Mouse (Mus musculus) lung, postnatal 25 days (tissue): ENCODE measurements around the gene Rnf220.

Experiments
- DNase-seq: peaks from one replicate; pipeline ENCODE4 v3.0.0; 2022; ENCODE audit warnings: low spot score

The Rnf220 gene

DNA sequence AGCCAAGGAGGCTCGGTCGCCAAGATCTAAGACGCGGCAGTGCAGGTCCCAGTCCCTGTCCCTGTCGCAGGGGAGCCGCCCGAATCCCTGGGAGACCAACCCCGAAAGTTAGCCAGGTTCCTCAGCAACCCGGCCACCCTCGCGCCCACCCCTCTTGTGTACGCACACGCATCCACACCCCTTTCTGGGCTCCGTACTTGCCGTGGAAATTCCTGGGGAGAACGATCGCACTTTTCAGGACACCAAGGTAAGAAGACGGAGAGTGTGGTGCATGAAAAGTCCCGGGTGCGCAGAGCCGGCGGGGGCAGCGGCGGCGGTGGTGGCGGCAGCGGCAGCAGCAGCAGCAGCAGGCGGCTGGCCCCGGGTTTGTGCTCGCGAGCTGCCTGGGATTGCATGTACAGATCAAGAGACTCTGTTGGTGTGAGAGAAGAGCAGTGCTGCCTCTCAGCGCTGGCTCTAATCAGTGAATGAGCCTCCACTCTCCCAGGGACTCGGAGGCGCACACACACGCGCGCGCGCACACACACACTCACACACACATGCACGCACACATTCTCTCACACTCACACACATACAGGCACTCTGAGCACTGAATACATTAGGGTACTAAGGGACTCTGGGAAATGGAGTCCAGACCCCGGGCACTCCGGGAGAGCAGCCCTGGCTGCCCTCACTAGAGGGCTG, at the start of gene Rnf220:
Rnf220 (minus strand) TSS at position 571 of the 684 bp plus-strand sequence.
- DNase-seq = no peak

GRCm38 (mm10) chr4:117546616-117547015, 49.8 kb upstream of the Rnf220 start:
- DNase-seq = no peak

DNA sequence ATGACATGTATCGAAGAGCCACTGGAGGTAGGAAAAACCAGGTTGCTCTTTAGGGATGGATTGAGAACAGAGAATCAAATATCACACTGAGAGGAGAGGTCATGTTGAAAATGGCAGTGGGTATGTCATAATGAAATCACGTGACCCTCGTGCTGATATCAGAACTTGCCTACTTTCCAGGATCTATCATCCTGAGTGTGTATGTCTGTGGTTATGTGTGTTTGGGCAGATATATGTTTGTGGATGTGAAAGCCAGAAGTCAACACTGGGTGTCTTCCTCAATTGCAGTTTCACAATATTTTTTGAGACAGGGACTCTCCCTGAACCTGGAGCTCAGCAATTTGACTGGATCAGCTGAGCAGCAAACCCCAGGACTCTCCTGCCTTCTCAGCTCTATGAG, 48.6 kb upstream of the Rnf220 start:
- no peak for DNase-seq

DNA sequence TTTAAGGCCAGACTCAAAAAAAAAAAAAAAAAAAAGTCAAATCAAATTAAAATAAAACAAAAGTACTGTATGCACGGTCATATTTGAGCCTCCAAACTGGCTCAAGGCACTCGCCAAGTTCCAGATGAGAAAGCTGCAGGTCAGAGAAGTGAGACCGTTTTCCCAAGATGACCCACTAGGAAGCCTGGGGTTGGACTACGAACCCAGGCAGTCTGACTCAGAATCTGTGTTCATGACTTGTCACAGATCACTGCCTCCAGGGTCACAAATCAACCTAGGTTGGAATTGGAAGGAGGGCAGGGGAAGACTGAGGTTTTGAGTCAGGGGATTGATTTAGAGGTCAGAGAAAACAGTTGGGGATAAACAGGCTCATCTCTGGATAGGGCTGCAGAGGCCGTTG, 43.7 kb upstream of the Rnf220 start:
- no peak for DNase-seq

DNA sequence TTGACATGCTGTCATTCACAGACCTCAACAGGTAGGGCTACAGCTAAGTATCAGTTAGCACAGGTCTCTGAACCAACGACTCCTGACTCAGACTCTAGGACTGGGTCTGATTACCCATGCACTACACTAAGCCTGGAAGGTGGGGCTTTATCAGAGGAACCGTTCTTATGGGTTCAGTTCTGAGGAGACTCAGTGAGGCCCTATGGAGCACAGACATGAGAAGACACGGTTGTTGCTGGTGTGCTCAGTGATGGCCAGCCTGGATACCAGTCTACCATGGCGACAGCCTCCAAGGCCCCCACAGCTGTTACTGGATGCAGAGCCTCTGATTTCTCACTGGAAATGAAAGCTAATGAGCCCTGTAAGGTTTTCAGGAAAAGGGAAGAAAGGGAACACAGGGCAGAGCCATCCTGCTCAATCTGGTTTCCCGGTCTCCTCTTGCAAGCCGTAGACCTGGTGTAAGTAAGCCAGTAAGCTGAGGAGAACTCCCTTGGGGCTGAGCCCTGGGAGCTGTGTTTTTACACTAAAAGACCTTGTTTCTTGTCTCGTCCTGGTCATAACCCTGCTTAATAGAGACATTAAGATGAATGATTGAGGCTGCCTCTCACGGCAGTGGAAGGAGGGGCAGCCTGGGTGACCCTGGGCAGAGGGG, 42.6 kb upstream of the Rnf220 start:
- DNase-seq = no peak

GRCm38 (mm10) chr4:117537002-117537401, 40.1 kb upstream of the Rnf220 start:
- no peak for DNase-seq

DNA sequence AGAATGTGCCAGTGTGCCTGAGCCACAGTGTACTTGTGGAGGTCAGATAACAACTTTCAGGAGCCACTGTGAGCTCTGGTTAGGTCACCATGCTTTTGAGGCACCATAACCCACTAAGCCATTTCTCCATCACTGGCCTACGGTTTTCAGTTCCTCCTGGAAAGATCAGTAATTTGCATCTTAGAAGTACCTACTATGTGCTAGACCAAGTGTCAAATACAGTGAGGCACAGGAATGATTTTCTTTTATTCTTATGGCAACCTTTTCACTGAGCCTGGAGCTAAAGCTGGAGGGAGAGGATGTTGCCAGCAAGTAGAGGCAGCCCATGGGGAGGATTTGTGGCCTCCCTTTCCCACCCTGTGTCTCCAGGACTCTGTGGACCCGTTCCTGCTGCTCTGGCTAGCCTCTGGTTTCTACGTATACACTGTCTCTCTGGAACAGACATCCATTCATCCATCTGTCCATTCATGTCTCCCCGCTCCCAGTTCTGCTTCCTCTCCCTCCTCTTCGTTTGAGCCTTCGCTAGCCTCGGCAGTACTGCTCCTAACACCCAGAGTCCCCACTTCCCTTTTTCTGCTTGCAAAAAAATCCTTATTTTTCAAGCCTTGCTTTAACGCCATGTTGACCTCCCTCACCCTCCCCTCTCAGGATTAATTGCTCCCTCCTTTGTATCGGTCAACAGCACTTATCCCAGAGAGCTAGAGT, 38.8 kb upstream of the Rnf220 start:
- DNase-seq = no peak

GRCm38 (mm10) chr4:117529843-117530242, 33.0 kb upstream of the Rnf220 start:
- DNase-seq = no peak

DNA sequence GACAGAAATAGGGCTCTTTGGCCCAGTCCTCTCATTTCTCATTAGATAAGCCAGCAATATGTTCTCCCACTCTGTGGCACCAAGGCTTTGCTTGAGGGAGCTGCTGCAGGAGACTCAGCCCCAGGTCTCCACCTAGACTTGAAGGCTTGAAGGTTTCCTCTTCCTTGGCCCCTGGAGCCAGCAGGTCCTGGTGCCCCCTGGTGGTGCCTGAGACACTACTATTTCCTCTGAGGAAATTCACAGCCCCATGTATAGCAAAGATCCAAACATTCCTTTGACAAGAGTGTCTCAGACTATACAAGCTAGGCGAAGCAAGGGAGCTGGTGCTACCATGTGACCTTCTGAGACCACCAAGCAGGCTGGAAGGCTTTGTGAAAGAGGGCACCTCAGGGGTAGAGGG, 31.1 kb upstream of the Rnf220 start:
- peak; percentile 35 for DNase-seq

DNA sequence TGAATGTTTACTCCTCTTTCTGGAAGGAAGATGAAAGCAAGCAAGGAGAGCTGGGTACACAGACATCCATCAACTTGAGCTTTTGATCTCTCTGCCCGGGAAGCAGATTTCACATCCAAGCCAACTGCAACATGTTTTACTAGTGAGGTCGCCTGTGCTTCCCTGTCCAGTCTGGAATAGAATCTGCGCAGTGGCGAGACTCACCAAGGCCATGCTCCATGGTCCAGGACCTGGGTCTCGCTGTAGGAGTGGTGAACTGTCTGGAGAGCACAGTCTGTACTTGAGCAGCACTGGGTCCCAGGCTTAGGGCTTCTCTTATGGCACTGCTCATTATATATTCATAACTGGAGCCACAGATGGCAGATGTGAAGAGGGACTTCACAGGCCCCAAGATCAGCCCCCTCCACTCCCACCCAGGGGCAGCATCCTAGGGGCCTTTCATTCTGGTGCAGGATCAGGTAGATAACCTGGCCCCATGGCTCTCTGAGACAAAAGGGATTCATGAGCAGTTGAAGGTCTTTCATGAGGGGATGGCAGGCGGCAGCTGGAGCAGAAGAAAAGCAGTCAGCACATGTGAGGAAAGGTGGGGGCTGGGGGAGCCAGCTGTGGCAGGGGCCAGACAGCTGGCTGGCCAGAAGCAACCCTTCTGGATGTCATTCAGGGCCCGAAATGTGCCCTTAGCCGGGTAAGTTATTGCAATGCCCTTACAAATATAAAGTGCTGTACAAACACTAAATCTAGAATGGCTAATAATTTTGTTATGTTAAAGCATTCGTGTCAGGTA, 30.5 kb upstream of the Rnf220 start:
- DNase-seq = no peak

- DNase-seq = no peak
These were observed 29.1 kb upstream of the Rnf220 start for GRCm38 (mm10) chr4:117525990-117526389.

DNA sequence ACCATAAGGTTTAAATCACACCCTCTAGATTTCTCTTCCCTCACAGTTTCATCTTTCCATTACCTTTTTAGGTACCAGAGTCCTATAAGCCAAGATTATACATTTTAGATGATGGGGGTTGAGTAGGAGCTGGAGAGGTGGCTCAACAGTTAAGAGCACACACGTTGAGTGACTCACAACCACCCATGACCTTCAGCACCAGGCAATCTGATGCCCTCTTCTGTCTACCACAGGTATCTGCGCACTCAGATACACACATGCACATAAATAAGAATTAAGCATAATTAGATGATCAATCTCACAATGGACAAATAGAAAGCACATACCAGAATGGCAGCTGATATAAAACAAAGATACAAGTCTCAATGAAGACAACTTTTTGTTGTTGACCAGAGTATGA, 24.5 kb upstream of the Rnf220 start:
- no peak for DNase-seq

DNA sequence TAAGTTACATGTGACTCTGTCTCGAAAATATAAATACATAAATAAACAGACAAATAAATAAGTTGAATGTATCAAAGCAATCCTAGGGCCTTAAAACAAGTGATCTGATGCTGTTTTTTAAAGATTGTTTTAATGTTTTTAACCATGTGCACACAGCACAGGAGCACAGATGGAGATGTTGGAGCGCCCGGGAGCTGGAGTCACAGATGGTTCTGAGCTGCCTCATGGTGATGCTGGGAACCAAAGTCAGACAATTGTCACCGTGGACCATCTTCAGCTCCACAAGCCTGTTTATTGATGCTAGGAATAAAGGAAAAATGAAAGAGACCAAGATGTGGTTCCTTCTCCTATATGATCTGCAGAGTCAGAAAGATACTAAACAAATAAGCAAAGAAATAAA, 21.4 kb upstream of the Rnf220 start:
- DNase-seq = no peak

DNA sequence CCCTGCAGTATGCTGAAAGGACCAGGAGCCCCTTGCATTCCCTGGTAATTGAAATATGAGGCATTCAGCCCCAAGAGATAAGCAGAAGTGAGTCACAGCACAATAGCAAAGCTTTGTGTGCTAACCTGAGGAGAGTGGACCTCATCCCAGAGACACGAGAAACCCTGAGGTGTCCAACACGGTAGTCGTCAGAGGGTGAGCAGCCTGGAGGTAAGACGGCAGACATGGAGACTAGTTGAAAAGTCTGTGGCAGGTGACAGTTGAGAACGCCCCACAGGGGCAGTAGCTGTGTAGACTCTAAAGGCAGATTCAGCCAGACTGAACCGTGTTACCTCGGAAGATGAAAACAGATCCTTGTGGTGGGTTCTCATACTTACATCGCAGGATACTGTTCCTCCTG, 2.2 kb upstream of the Rnf220 start:
- no peak for DNase-seq

DNA sequence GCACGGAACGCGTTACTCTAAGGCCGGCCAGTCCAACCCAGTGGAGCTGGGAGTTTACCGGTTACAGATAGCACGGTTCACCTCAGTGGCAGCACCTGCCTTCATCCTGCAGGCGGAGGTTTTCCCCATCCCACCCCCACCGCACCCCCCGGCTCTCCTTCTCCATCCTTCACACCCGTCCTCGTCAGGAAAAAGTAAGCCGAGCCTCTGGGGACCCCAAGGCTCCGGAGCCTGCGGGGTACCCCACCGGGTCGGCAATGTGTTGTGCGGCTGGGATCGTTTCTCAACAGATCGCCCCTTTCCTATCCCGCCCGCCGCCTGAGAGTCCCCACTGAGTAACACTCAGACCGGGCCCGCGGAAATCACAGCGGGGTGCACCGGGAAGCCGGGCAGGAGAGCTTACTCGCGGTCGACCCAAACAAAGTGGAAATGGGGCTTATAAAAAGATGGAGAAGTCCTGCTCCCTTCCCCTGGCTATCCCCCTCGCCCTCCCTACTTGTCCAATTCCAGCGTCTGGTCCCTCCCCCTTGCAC, 917 bp downstream of the Rnf220 start:
- DNase-seq = no peak

DNA sequence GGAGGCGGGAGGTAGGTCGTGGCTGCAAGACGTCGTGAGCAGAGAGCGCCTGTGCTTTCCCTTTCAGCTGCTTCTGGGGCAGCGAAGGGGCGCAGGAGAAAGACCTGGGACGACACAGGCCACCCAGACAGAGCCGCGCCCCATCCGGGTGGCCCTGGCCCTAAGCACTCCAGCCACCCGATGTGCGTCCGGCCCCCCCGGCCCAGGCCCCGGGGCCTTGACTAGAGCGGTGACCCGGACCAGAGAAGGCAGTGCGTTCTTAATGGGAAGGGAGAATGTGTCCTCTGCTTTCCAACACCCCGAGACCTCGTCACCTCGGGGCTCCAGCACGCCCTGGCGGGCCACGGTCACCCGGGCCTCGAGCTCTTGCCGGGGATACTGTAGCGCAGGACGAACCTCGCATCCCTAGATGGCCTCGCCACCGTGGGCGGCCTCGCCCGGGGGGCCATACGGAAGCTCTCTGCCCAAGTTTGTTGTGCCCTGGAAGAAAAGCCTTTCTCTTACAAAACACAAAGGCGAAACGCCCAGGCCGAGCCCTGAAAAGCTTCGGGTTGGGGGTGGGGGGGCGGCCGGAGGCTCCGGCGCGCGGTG, 1.8 kb downstream of the Rnf220 start:
- no peak for DNase-seq

DNA sequence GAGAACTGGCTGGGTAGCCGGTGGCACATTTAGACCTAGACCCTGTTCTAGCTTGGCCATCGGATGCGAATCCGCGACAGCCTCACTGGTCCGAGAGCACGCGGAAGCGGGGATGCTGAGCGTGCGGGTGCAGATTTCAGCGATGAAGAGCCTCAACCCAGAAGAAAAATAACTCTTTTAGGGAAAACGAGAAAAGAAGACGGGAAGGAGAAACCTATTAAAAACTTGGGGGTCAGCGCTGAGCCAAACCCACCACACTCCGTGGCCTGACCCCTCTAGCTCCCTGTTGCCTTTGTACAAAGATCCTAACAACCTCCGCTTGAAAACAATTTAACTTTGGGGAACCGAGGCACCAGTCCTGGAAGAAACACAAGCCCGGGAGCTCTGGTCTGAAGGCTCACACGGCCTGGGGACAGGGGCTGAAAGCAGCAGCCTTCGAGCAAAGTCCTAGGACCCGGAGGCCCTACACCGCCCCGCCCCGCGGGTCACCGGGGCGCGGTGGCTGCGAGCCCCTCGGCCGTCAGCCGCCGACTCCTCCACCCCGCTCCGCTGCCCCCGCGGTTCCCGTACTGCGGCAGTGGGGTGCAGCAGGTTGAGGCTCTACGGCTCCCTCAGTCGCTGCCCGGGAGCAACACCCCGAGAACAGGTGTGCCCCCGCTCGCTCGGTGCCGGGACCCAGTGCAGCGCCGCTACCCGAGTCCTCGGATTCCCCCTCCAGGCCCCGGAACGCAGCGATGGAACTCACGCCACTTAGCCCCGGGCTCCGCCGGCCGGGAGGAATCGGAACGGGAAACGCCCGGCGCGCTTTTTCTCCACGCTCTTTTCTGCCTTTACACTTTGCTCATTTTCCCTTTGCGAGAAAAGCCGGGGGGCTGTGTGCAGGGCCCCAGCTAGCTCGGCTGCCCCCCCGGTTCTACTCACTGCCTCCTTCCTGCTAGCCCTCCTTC, 2.7 kb downstream of the Rnf220 start:
- DNase-seq = no peak

DNA sequence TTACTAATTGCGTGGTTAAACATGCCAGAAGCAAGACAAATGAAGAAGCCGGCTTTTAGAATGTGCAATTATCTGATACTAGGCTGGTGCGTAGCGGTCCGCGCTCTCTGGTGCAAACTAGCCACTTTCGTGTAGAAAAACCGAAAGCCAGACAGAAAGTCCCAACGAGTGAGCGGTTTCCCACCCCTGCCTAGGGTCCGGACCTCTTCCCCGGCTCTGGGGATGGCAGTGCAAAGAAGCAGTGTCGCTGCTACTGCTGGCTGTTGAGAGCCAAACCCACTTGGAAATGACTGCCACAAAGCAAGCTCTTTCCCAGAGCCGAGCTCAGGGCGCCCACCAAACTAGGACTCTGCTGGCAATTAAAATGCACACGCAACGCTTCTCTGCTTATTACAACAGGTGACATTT, 3.7 kb downstream of the Rnf220 start:
- DNase-seq = no peak

DNA sequence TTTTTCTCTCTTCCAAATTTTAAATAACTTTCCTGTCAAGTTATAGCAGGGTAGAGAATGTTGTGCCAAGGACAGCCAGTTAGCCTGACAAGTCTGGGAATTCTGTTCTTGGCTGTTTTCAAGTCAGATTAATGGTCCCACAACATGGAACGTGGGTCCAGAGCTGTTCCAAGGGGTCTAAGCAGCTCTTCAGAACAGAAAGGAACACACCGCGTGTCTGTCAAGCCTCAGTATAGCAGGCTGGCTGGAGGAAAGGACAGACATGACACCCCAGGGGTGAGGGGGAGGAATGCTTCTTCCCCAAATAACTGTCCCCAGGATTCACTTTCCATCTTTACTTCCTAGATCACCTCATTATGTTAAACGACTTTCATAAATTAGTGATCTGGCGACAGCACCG, 5.0 kb downstream of the Rnf220 start:
- no peak for DNase-seq

DNA sequence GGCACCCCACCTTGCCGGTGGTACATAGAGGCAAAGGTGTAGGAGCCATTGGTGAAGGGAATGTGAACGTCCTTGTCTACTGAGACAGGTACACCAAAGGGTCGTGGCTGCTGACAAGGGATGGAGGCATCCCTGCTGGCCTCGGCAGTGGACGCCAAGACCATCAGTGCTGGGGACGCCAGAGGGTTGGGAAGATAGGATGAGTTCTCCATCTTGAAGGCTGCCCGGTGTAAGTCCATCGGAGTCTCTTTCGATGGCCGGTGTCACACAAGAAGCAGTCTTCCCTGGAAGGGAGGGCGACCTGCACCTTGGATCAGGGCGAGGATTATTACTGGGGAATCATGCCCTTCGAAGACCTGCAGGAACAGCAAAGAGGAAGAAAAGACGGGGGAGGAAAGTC, 6.9 kb downstream of the Rnf220 start:
- no peak for DNase-seq

DNA sequence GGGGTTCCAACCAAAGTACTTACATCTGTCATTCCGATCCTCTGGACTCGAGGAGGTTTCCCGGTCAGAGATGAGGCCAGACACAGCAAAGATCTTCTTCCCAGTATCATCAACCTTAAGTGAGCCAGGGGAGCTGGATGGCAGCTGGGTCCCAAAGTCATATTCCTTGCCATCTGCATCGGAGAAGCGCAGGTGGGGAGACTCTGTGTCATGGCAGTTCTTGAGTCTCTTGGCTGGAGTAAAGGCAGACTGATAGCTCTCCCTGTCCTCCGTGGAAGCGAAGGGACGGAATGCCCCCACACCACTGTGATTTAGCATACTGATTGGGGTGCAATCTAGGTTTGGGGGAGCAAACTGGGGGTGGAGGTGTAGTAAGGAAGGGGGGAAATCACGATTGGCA, 7.3 kb downstream of the Rnf220 start:
- no peak for DNase-seq
